Mouse (Mus musculus): ENCODE measurements around the gene Ace2. TPM values are rescaled to one million over a fixed set of nuclear protein-coding genes. Genes with fewer than 3 reads are reported as not detected.

Ace2 gene
- total RNA-seq (2021), result 1 to 10 TPM; 2.1 to 4.3 TPM
- long read RNA-seq, experiment 1, partial matches to known transcripts, result 0 of 4 reads
- long read RNA-seq, experiment 1, other reads (novel, unspliced or antisense), result 0 of 4 reads
- long read RNA-seq, experiment 2, transcript Ace2-201 (18 exons, 3,422 nt), result major isoform, 5 of 6 reads
- long read RNA-seq, experiment 2, partial matches to known transcripts, result 0 of 6 reads
- long read RNA-seq, experiment 2, other reads (novel, unspliced or antisense), result 1 of 6 reads

DNA sequence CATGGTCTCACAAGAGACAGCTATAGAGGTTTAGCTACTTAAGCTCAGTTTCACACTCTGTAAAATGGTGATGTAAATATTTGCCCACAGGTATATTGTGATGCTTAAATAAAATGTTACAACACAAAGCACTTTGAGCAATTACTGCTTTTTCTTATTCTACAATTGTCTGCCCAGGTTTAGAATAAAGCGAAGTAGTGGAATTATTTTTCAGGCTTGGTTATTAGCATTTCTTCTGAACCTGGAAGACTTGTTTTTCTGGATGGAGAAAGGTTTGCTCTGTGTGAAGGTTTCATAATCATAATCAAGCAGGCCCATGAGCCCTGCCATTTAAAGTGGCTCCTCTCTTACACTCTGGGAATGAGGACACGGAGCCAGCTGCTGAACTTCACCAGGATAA lies at the start of gene Ace2:
Gene Ace2 (plus strand): TSS at position 301 of the 400 bp plus-strand sequence.
- no peak for DNase-seq (ENCODE audit: low spot score in 2 of 2)

DNA sequence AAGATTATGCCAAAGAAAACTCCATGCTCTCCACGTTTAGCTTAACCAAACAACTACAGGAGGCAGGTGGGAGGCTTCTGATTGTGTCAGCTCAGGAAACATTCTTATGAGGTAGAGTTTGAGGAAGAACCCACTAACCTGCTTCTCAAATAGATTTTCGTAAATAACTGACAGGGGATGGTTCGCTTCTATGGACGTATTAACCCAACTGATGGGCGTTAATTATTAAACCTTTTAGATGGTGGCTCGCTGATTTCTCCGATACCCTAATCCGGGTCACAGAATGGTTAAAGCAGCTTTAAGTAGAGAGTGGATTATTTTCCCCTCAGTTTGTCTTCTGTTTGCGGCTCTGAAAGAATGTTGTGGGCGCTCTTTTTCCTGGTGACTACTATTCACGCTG lies 49.2 kb upstream of the Ace2 start:
- DNase-seq (ENCODE audit: low spot score in 2 of 2), result no peak

DNA sequence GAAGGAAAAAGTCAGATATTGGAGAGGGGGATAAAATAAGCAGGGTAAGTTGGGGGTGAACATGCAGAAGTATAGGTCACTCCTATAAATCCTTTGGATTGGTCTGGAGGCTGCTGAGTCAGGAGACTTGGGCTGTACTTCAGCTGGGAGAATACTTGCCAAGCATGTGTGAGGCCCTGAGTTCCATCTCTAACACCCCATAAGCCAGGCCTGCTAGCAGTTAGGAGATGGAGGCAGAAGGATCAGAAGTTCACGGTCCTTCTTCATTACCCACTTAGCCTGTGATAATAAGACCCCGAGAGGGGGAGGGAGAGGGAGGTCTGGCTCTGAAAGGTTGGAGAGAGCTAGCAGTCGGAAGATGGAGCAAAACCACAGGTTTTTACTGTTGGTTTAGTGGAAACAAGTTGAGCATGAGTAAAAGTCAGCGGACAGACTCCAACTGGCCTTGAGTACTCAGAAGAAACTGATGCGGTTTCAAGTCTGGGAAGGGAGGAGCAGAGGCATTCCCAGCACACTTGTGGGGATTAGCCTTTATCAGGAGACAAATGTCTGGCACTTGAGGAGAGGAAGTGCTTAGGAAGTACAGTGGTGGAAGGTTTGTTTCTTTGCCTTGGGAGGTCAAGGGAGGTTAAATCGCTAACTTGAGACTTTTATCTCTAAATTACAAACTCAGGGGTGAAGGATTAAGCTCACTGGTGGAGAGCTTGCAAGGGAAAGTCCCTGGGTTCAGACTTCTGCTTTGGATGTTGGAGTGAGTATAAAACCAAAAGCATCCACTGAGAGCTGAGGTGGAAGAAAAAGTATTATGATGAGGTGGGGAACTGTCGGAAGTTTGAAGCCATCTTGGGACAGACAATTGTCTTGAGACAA lies 46.6 kb upstream of the Ace2 start:
- DNase-seq (ENCODE audit: low spot score in 2 of 2), result no peak

DNA sequence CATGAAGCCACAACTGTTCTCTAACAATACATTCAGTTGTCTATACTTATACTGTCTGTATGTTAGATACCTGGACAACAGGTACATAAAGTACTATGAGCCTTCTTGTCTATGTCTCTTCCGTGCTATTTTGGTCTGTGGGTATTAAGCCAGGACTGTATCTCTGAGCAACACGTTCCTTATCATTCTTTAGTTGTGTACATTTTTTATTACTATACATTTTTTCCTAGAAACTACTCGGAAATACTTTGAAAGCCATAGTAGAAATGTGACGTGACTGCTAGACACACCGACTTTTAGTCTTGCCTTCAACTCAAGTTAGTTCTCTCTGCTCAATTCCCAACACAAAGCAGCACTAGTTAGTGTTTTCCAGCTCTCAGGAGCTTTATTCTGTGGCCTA lies 45.7 kb upstream of the Ace2 start:
- no peak for DNase-seq (ENCODE audit: low spot score in 2 of 2)

DNA sequence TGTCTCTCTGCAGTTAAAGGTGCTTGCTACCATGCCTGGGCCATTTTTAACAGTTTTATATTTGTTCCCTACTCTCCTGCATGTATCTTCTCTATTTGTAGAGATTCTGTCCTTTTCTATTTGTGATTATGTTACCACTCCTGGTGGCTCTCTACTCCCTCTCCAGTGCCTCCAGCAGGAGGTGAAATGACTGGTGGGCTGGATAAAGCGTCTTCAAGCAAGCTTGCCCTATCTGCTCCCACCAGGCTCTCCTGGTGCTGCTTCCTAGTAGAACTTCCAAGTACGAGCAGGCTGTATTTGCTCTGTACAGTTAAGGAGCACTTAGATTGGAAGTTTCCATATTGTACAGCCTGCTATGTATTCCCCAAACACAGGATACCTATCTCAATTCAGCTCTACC lies 43.3 kb upstream of the Ace2 start:
- DNase-seq (ENCODE audit: low spot score in 2 of 2), result no peak

DNA sequence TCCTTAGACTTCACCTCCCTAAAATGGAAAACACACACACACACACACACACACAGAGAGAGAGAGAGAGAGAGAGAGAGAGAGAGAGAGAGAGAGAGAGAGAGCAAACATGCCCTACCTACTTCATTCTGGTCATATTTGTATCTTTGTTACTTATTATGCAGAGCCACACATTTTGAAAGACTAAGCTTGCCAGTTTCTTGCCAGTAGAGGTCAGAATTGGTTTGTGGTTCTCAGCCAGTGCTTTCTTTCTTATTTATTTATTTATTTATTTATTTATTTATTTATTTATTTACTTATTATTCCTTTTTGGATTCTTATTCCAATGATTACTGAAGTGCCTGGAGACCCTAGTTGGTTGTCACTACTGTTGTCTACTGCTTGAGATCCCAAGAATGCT lies 37.6 kb upstream of the Ace2 start:
- DNase-seq (ENCODE audit: low spot score in 2 of 2), result no peak

DNA sequence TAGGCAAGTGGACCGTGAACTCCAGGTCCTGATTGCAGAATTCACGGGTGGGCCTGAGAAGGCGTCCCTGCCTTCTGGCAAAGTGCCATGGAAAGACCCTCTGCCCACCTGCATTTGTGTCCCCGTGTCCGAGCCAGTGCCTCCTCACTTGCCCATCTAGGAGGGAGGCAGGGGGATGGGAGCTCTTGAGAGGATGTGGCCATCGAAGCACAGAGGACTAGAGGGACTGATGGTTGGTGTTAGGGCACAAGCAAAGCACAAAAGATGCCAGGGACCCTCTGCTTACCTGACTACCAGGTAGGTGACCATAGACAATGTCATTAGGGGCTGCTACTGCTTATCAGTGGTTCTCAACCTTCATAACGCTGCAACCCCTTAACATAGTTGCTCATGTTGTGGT lies 36.9 kb upstream of the Ace2 start:
- DNase-seq (ENCODE audit: low spot score in 2 of 2), result no peak

DNA sequence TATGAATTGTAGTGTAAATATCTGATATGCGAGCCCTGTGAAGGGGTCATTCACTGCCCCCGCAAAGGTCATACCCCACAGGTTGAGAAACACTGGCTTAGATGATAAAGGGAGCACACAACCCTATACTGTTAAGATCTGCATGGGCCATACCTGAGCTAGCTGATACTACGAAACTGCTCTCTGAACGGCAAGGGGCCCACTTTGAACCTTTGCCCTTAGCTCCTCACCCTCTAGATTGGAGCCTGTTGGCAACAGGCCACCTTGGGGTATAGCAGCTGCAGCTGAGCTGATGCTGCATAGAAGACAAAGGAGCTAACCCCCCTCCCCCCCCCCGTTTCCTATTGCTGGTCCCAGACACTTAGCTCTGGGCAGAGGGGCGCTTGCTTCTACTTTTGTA lies 36.5 kb upstream of the Ace2 start:
- DNase-seq (ENCODE audit: low spot score in 2 of 2), result no peak

DNA sequence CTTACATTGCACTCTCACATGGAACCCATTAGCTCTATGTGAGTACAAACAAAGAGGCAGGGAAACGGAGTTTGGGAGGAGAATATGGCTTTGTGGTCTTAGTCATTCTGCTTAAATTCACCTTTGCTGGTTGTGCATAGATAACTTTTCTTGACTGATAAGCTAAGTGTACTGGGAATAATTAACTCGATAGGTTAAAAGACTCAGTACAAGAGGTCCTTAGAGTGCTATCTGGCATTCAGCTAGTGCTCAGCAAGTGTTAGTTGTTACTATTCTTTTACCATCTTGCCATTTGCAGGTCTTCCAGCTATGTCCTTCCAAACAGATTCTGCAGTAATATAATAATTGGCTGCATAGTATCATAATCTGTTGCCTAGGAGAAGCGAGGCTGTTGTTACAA lies 28.0 kb upstream of the Ace2 start:
- no peak for DNase-seq (ENCODE audit: low spot score in 2 of 2)

DNA sequence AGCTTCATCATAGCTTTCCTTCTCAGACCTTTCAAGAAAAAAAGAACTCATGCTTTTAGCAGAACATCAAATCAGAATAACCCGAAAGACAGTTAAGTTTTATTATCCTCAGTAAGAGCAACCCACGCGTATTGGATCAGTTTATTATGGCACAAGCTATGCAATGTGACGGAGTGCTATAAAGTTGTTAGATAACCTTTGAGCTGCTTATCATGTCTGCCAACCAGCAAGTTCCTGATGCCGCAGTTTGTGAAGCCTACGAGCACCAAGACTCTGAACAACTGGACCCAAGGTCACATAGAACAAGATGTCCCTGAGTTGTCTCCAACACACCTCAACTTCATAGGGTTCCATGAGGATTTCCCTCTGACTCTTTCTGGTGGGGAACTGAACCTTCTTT lies 25.4 kb upstream of the Ace2 start:
- DNase-seq (ENCODE audit: low spot score in 2 of 2), result no peak

DNA sequence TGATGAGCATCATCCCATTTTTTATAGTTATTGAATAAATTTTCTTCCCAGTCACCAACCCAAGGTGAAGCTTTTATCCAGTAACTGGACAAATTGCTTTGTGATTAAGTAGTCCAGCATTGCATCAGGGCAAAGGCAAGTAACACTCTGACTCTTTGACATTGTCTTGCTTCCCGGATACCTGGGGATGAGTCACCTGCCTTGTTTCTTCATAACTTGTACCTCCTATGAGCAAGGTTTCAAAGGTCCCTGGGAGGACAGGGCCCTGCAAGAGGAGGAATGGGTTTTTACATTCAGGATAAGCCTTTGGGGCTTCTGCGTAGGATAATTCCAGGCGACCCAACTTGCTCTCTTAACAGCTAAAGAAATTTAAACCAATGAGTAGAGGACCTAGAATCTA lies 15.2 kb upstream of the Ace2 start:
- no peak for DNase-seq (ENCODE audit: low spot score in 2 of 2)

DNA sequence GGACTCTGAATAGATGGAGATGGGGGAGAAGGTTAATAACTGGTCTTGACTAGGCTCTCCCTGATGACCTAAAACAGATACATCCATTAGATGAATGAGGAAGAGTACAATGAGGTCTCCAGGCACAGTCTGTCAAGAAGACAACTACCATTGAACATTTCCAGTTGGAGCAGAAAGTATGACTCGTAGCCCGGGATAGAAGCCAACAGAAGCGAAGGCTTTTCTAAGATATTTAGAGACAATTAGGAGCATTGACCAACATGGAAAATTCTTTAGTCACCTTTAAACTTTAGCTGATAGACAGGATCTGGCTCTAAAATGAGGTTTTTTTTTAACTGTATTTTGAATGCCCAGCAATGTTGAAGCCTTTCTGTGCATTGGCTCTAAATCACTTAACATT lies 5.6 kb upstream of the Ace2 start:
- DNase-seq (ENCODE audit: low spot score in 2 of 2), result no peak

DNA sequence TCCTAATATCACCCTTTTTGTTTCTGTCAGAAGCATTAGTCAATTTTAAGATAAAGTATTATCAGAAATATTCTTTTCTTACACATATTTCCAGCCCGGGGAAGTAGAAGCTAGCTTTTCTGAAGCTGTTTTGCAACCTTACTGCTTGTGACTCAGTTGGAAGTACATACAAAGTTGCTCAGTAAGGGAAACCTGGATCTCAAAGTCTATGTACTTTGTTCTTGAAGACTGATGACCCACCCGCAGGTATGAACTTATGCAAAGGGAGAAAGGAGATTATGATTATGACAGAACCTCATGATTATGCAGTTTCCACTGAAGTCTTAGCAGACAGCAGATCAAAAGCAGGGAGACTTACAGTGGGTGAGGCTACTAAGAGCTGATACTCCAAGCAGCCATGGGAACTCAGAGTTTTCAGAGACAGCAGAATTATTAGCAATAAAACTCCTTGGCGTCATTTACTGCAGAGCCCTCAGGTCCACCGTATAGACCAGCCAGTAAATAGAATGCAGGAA lies 3.8 kb upstream of the Ace2 start:
- no peak for DNase-seq (ENCODE audit: low spot score in 2 of 2)

DNA sequence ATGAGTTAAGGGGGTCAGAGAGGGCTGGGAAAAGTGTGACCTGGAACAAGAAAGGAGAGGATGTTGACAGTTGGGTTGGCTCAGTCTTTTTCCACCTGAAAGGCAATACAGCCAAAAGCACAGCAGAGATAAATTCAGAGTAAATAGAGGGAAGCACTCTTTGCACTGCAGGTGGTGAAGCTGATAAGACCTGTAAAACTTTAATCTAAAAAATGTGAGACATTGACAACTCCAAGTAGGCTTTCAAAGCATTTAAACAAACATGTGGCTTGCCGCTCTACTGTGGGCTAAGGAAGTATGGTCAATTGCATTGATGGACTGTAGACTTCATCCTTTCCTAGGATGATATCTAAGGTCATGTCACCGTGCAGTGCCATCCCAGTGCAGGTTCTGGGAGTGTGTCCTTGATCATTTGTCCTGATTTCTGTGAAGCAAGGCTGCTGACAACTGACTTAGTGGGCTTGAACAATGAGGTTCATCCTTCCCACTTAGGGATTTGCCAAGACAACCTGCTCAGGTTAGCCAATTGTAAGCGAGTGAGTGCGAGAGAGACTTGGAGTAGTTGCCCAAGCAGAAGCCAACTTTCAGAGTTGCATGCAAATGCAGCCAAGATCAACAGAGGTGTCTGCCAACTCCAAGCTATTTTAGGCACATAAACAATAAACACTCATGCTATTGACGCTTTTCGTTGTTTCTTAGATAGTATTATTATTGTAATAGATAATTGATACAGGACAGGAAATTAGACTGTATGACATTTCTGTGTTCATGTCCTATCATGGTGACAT lies 6.5 kb downstream of the Ace2 start:
- DNase-seq (ENCODE audit: low spot score in 2 of 2), result no peak

DNA sequence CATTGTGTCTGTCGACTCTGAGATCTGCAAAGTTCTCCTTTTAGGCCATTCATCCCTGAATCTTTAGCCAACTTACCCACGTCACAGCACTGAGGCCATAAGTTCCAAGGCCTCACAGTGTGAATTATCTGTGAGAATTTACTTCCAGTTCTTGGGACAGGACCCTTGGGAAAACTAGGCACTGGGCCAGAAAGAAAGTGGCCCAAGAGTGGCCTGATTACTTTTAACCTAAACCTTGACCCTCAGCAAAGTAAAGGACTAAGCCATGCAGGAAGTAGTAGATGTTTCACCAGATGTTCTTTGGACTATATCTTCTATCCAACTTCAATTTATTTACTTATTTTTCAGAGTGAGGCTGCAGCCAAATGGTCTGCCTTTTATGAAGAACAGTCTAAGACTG lies 13.6 kb downstream of the Ace2 start:
- DNase-seq (ENCODE audit: low spot score in 2 of 2), result no peak

DNA sequence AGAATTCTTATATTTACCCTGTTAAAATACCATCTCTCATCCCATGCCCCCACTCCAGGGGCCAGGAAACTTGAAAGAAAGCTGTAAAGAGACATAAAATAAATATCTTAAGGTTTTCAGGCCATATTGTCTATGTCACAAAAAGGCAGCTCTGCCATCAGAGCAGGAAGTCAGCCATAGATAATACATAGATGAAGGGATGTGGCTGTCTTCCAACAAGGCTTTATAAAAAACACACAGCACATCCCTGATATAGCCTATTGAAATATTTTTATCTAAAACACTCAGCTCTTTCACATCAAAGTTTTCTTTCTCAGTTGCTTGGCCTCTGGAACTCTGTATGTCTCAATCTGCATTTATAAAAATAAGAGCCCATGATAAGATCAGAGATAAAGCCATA lies 14.5 kb downstream of the Ace2 start:
- DNase-seq (ENCODE audit: low spot score in 2 of 2), result no peak

DNA sequence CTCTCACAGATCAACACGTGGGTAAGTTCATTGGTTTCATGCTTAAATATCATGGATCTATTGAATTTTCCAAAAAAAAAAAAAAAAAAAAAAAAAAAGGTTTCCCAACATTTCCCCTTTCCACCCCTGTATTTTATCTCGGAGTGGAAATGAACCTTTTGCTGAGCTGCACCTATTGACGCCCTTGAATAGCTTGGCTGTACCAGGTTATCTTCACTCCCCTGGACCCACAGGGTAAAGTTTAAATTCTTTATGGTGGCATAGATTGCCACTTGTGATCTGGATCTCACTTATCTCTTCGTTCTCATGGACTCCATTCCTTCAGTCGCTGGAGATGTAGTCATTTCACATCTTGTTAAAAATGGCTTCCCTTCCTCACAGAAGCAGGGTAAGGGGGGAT lies 15.5 kb downstream of the Ace2 start:
- no peak for DNase-seq (ENCODE audit: low spot score in 2 of 2)

DNA sequence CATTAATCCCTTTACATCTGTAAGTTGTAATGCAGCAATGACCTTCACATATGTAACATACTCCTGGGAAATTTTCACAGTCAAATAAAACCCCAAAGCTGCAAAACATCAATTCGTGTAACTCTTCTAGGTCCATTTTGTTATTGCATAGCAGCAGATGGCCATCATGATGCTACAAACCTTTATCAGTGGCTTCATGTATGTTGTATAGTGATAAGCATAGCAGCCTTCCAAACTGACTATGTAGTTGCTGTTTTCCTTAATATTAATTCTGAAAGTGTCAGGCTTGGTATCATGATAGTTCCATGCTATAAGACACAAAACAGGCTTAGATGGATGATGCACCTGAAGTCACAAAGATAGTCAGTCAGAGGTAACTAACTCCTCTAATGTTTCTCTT lies 25.5 kb downstream of the Ace2 start:
- no peak for DNase-seq (ENCODE audit: low spot score in 2 of 2)

DNA sequence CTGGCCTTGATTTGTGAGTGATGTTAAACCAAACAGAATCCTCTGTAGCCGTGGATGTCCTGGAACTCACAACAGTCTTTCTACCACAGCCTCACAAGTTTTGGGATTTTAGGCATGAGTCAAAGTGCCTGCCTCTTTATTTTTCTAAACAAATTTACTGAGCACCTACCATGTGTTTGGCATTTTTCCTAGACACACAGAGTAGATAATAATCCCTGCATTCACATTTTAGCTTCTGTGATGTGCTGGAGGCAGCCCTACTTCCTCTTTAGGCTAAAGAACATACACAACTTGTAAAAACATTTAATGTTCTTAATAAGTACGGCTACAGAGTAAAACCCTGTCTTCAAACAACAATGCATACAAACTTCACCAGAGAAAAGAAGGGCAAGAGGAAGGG lies 31.9 kb downstream of the Ace2 start:
- DNase-seq (ENCODE audit: low spot score in 2 of 2), result no peak

DNA sequence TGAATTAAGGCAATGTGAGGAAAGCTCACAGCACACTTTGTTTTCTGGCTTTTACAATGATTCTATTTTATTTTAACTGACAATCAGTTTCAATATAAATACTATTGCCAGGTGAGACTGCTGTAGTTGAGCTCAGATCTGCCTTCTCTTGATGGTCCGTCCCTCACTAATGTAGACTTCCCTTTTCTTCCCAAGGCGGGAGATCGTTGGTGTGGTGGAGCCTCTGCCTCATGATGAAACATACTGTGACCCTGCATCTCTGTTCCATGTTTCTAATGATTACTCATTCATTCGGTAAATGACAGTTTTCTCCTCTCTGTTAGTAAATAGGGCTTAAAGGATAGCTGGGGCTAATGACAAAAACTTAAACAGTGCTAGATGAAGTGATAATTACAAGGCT lies 34.7 kb downstream of the Ace2 start:
- no peak for DNase-seq (ENCODE audit: low spot score in 2 of 2)

DNA sequence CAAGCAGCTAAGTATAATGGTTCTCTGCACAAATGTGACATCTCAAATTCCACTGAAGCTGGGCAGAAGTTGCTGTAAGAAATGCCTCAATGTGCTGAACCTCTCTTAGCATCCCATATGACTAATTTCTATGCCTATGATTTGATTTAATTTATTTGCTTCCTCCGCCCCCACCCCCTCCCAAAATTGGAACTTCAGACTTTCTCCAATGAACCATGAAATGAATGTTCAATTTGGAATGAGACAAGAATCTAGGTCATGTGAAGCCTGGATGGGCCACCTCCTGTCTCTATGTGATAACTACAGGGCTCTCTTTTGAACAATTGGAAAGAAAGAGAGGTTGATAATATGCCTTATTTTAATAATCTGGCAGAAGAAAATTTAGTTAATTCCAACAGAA lies 36.2 kb downstream of the Ace2 start:
- DNase-seq (ENCODE audit: low spot score in 2 of 2), result no peak

DNA sequence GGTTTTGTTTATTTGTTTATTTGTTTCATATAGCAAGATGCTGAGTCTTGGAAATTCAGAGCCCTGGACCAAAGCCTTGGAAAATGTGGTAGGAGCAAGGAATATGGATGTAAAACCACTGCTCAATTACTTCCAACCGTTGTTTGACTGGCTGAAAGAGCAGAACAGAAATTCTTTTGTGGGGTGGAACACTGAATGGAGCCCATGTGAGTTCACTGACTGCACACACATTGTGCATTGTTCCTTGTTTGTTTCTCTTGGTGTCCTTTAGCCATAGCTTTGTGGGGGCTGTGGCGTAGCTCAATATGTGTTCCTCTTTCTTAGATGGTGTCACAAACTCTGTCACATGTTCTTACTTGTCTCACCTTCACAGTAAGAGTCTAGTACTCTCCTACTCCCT lies 36.6 kb downstream of the Ace2 start:
- DNase-seq (ENCODE audit: low spot score in 2 of 2), result no peak

Data from adrenal gland, adult 18-20 months (tissue).